Mouse (Mus musculus) limb, embryonic 14.5 days (tissue): ENCODE data around the gene Ift22. TPM values are rescaled to one million over a fixed set of nuclear protein-coding genes. Genes with fewer than 3 reads are reported as not detected.

ENCODE experiments used
- ATAC-seq: fragments of 200-750 bp; cut with Nextera tagmentation; 2 replicates; pipeline ENCODE4 v1.8.0; 2017; ENCODE audit warnings: low read depth, moderate number of reproducible peaks, moderate TSS enrichment; ENCODE audit not compliant: low FRiP score
- DNase-seq: peaks from one replicate; pipeline ENCODE4 v3.0.0-alpha.2; 2015; ENCODE audit warnings: low spot score
- H3K27ac ChIP-seq: fragments of 300-500 bp; sonication (generic); replicated peaks from 2 replicates; pipeline ENCODE4 v1.5.1; 2014; ENCODE audit warnings: low read depth, mild to moderate bottlenecking, low read length, moderate library complexity, mixed read lengths
- H3K27me3 ChIP-seq: fragments of 300-500 bp; sonication (generic); 2 replicates; pipeline ENCODE4 v1.6.1; 2014; ENCODE audit warnings: low read length, mixed read lengths; ENCODE audit not compliant: control insufficient read depth, insufficient read depth
- H3K36me3 ChIP-seq: fragments of 300-500 bp; sonication (generic); 2 replicates; pipeline ENCODE4 v1.6.1; 2014; ENCODE audit warnings: mild to moderate bottlenecking, low read length, moderate library complexity, mixed read lengths; ENCODE audit not compliant: control insufficient read depth, insufficient read depth
- H3K4me1 ChIP-seq: fragments of 300-500 bp; sonication (generic); 2 replicates; pipeline ENCODE4 v1.6.1; 2014; ENCODE audit warnings: antibody characterized with exemption, low read length, mixed read lengths; ENCODE audit not compliant: control insufficient read depth, insufficient read depth
- H3K4me2 ChIP-seq: fragments of 300-500 bp; sonication (generic); replicated peaks from 2 replicates; pipeline ENCODE4 v1.6.1; 2014; ENCODE audit warnings: low read depth, mild to moderate bottlenecking, low read length, moderate library complexity; ENCODE audit not compliant: severe bottlenecking
- H3K4me3 ChIP-seq: fragments of 300-500 bp; sonication (generic); replicated peaks from 2 replicates; pipeline ENCODE4 v1.5.1; 2014; ENCODE audit warnings: low read length
- H3K9ac ChIP-seq: fragments of 300-500 bp; sonication (generic); 2 replicates; pipeline ENCODE4 v1.6.1; 2014; ENCODE audit warnings: mild to moderate bottlenecking, low read depth, low read length, moderate library complexity; ENCODE audit not compliant: severe bottlenecking
- H3K9me3 ChIP-seq: fragments of 300-500 bp; sonication (generic); 2 replicates; pipeline ENCODE4 v1.6.1; 2016; ENCODE audit warnings: low read length; ENCODE audit not compliant: control insufficient read depth
- POLR2A ChIP-seq: fragments of 200-500 bp; IDR thresholded peaks from 2 replicates; pipeline ENCODE4 v1.8.0; 2012; ENCODE audit warnings: inconsistent platforms, mild to moderate bottlenecking, moderate library complexity, borderline replicate concordance; ENCODE audit not compliant: insufficient read depth, insufficient read length; ENCODE audit errors: extremely low read depth
- WGBS: fragments of 180-500 bp; shearing (Covaris S2); extraction: QIAGEN DNeasy Blood & Tissue Kit; methylation state at CpG from one replicate; pipeline ENCODE4 v1.1.7; 2014; 5-methylcytosine and 5-hydroxymethylcytosine counted together
- polyA plus RNA-seq, 2 experiments: library from polyadenylated mRNA; depleted of rRNA in 1 of 2; stranded (reverse) in 1 of 2; unstranded in 1 of 2; fragments of >200 nt; fragmentation: Nextera tagmentation in 1 of 2; extraction: Ambion mirVana in 1 of 2; gene quantifications; 2 replicates each; pipeline versions ENCODE4 v1.2.1 to v1.2.3; 2012 to 2014

Ift22 gene
- polyA plus RNA-seq, 2 experiments, result 28.8 to 58.9 TPM

DNA sequence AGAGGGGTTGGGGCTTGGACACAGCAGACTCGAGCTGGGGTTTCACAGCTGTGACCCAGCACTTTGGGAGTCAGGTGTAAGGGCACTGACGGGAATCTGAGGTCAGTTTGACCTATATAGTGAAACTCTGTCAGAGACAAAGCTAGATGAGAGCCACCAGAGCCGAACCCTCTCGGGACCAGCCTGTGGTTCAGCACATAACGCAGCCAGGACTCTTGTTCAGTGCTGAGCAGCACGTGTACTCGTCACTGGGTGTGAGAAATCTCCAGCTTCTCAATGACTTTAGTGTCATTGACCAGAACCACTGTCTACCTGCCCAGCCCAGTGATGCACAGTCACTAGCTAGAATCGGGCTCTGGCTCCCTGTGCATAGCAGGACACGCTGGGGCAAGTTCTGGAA is 14.9 kb downstream of the Ift22 start:
- Histone ChIP-seq H3K4me1 (no peaks in the 10 kb centered on the region), H3K9ac (no peak overlapping the region), H3K27ac (no peak overlapping the region), H3K27me3 (no peaks in the 10 kb centered on the region), H3K36me3 (peaks cover 6% of the 10 kb centered on the region), H3K9me3 (no peaks in the 10 kb centered on the region), H3K4me2 (no peak overlapping the region), H3K4me3 (no peak overlapping the region)
- DNase-seq, result no peak
- no peak for ATAC-seq
- no peak for TF ChIP-seq POLR2A
- WGBS, result 80% methylated on average over 9 of the region's 9 CpGs

GRCm38 (mm10) chr5:136923751-136924478 is 16.0 kb downstream of the Ift22 start:
- Histone ChIP-seq H3K27ac (no peak overlapping the region), H3K4me1 (no peaks in the 10 kb centered on the region), H3K9ac (no peak overlapping the region), H3K27me3 (no peaks in the 10 kb centered on the region), H3K9me3 (no peaks in the 10 kb centered on the region), H3K4me3 (no peak overlapping the region), H3K36me3 (peaks cover 6% of the 10 kb centered on the region), H3K4me2 (no peak overlapping the region)
- TF ChIP-seq POLR2A, result no peak
- WGBS, result 54% methylated on average over 7 of the region's 7 CpGs
- ATAC-seq, result no peak
- DNase-seq, result no peak

DNA sequence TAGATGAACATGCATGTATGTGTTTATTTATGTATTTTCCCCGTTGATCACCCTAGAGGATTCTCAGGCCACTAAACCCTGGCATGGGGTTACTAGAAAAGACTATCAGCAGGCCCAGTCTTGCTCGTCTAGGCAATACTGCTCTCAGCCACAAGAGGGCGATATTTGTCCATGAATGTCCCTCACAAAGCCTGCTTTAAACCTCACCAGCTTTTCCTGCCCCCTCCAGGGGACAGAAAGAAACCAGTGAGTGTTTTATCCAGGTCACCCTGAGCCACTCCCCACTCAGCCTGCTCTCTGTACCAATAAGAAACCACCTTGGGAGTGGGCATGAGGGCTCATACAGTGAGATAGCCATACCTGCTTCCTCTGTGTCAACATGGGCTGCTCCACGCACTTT is 21.1 kb downstream of the Ift22 start:
- no peak for TF ChIP-seq POLR2A
- no peak overlapping the region; the same call in 1 of the 2 replicates for H3K27ac ChIP-seq
- H3K4me1 ChIP-seq, result no peaks in the 10 kb centered on the region; the same call in 1 of the 2 replicates
- no peaks in the 10 kb centered on the region for H3K27me3 ChIP-seq
- no peak overlapping the region for H3K4me2 ChIP-seq
- no peaks in the 10 kb centered on the region for H3K9me3 ChIP-seq
- DNase-seq (peak; percentile 83), ATAC-seq (peak; percentile 85)
- H3K9ac ChIP-seq, result no peak overlapping the region
- H3K36me3 ChIP-seq, result peaks cover 6% of the 10 kb centered on the region
- H3K4me3 ChIP-seq, result no peak overlapping the region
- 16% methylated on average over 4 of the region's 4 CpGs for WGBS

DNA sequence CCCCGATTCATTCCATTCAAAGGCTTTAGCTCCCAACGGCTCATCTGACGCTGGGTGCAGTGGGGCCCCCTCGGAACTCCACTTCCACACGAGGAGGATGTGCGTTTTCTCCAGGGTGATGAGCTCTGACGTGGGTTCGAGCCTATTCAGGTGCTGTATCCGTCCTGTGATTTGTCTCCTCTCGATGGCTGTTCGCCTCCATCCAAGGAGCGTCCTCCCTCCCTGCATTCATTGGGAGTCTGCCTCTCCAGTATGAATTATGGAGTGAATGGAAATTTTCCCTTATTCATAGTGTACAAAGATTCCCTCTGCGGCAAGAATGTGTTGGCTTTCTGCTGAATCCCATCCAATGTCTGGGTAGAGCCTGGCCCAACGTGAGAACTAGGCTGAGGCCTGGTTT is 23.9 kb downstream of the Ift22 start:
- 82% methylated on average over 14 of the region's 14 CpGs for WGBS

GRCm38 (mm10) chr5:136932956-136933355 is 25.0 kb downstream of the Ift22 start:
- no peak overlapping the region for H3K9ac ChIP-seq
- no peaks in the 10 kb centered on the region for H3K36me3 ChIP-seq
- no peaks in the 10 kb centered on the region; the same call in 1 of the 2 replicates for H3K4me1 ChIP-seq
- no peak for ATAC-seq
- H3K9me3 ChIP-seq, result no peaks in the 10 kb centered on the region
- DNase-seq, result no peak
- WGBS, result 72% methylated on average over 5 of the region's 5 CpGs
- H3K27ac ChIP-seq, result no peak overlapping the region
- no peak overlapping the region for H3K4me2 ChIP-seq
- H3K27me3 ChIP-seq, result no peaks in the 10 kb centered on the region
- no peak overlapping the region for H3K4me3 ChIP-seq
- no peak for TF ChIP-seq POLR2A

More for the DNA sequence above, 23.9 kb downstream of the Ift22 start:
- no peaks in the 10 kb centered on the region for H3K9me3 ChIP-seq
- no peak overlapping the region for H3K27ac ChIP-seq
- H3K27me3 ChIP-seq, result no peaks in the 10 kb centered on the region
- DNase-seq (no peak), ATAC-seq (no peak)
- H3K4me3 ChIP-seq, result no peak overlapping the region
- H3K4me2 ChIP-seq, result no peak overlapping the region
- H3K36me3 ChIP-seq, result no peaks in the 10 kb centered on the region
- no peak overlapping the region for H3K9ac ChIP-seq
- H3K4me1 ChIP-seq, result no peaks in the 10 kb centered on the region; the same call in 1 of the 2 replicates
- no peak for TF ChIP-seq POLR2A
